Mouse (Mus musculus): ENCODE results near the gene Aven. TPM values are rescaled to one million over a fixed set of nuclear protein-coding genes. Genes with fewer than 3 reads are reported as not detected.

Gene Aven
- total and polyA plus RNA-seq, 2 experiments from 2014 or later: 3.5 to 8.9 TPM

DNA sequence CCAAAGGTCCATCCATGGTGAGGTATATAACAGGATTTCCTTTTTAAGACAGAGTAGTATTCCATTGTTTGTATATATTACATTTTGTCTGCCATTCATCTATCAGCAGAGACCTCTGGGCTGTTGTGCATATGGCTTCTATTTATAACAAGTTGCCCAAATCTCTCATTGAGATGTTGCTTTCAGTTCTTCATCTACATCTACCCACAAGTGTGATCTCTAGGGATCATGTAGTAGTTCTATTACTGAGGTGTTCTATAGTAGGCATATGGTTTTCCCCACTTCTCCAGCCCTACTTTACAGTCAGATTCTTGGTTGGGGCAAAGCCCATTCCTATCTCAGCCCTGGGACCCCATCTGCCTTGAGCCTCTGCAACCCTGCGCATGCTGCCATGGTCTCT lies 72.3 kb downstream of the Aven start:
- Histone ChIP-seq H3K27ac (ENCODE audit: low read depth, low read length) (no peak overlapping the region), H3K4me2 (ENCODE audit: low read depth, low read length, poor library complexity, severe bottlenecking) (no peak overlapping the region), H3K9ac (replicated peaks; ENCODE audit: low read length, poor library complexity, severe bottlenecking) (no peak overlapping the region), H3K36me3 (ENCODE audit: insufficient read depth, low read length) (no peaks in the 10 kb centered on the region), H3K9me3 (ENCODE audit: low read length) (no peaks in the 10 kb centered on the region), H3K4me1 (ENCODE audit: insufficient read depth, low read length) (no peaks in the 10 kb centered on the region), H3K4me3 (ENCODE audit: low read depth, low read length) (no peak overlapping the region), H3K27me3 (ENCODE audit: insufficient read depth, low read length) (no peaks in the 10 kb centered on the region)
- no peak for TF ChIP-seq CTCF (IDR thresholded peaks at IDR 0.05)
- DNase-seq (ENCODE audit: low spot score) (no peak), ATAC-seq (ENCODE audit: low FRiP score) (no peak)
- 100% methylated on average over 1 of the region's 1 CpGs for WGBS

DNA sequence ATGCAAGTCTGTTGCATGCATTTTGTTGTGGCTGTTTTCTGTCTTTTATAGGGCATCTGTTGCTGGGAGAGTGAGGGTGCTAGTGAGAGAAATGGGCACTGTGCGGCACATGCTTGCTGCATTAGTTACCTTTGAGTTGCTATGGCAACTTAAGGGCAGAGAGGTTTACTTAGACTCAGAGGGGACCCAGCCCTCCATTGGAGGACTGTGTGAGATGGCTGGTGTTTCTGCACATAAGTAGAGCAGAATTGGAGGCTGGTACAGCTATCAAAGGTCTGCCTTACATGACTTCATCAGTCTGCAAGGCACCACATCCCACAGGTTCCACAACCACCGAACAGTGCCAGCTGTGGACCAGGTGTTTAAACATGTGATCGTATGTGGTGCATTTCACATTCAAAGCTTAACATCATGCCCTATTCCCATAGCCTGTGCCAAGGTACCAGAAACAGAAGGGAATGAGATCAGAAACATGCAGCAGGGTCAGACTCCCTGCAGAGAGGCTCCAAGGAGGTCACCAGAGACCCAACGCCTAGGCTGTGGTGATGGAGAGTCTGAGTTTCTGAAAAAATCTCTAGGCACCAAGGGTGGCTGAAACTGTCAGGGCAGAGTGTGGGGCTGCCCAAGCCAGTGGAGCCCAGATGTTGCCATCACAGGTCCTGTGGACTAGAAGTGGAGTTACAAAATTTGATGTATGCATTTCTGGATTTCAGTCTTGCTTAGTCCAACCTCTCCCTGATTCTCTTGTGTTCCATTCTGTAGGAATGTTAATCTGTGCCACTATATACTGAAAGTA lies 73.7 kb downstream of the Aven start:
- Histone ChIP-seq H3K36me3 (ENCODE audit: insufficient read depth, low read length) (no peaks in the 10 kb centered on the region), H3K4me3 (ENCODE audit: low read depth, low read length) (no peak overlapping the region), H3K4me1 (ENCODE audit: insufficient read depth, low read length) (no peaks in the 10 kb centered on the region), H3K9ac (replicated peaks; ENCODE audit: low read length, poor library complexity, severe bottlenecking) (no peak overlapping the region), H3K27ac (ENCODE audit: low read depth, low read length) (no peak overlapping the region), H3K9me3 (ENCODE audit: low read length) (no peaks in the 10 kb centered on the region), H3K4me2 (ENCODE audit: low read depth, low read length, poor library complexity, severe bottlenecking) (no peak overlapping the region), H3K27me3 (ENCODE audit: insufficient read depth, low read length) (no peaks in the 10 kb centered on the region)
- TF ChIP-seq CTCF (IDR thresholded peaks at IDR 0.05): no peak
- 51% methylated on average over 4 of the region's 4 CpGs for WGBS
- DNase-seq (ENCODE audit: low spot score) (no peak), ATAC-seq (ENCODE audit: low FRiP score) (peak; percentile 62)

DNA sequence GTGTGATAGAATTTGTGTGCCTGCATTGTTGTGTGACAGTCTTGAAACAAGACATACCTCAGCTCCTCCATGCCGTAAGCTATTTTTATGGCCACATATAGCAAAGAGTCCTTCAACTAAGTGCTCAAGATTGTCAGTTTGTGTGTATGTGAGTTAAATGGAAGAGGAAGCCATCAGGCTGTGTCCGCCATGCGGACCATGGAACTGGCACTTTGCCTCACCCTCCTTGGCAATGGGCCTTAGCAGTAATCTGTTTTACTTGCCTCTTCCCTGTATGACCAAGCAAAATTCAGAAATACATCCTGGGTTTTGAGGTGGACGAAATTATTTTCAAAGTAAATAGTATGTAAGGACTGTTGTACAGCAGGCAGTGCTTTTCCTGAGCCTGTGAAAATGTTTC lies 75.0 kb downstream of the Aven start:
- H3K36me3 ChIP-seq (ENCODE audit: insufficient read depth, low read length): no peaks in the 10 kb centered on the region
- no peak overlapping the region for H3K27ac ChIP-seq (ENCODE audit: low read depth, low read length)
- no peaks in the 10 kb centered on the region for H3K27me3 ChIP-seq (ENCODE audit: insufficient read depth, low read length)
- ATAC-seq (ENCODE audit: low FRiP score): no peak
- no peak overlapping the region for H3K4me2 ChIP-seq (ENCODE audit: low read depth, low read length, poor library complexity, severe bottlenecking)
- H3K4me3 ChIP-seq (ENCODE audit: low read depth, low read length): no peak overlapping the region
- H3K9me3 ChIP-seq (ENCODE audit: low read length): no peaks in the 10 kb centered on the region
- H3K9ac ChIP-seq (replicated peaks; ENCODE audit: low read length, poor library complexity, severe bottlenecking): no peak overlapping the region
- 88% methylated on average over 4 of the region's 4 CpGs for WGBS
- H3K4me1 ChIP-seq (ENCODE audit: insufficient read depth, low read length): no peaks in the 10 kb centered on the region
- no peak for DNase-seq (ENCODE audit: low spot score)
- no peak for TF ChIP-seq CTCF (IDR thresholded peaks at IDR 0.05)

DNA sequence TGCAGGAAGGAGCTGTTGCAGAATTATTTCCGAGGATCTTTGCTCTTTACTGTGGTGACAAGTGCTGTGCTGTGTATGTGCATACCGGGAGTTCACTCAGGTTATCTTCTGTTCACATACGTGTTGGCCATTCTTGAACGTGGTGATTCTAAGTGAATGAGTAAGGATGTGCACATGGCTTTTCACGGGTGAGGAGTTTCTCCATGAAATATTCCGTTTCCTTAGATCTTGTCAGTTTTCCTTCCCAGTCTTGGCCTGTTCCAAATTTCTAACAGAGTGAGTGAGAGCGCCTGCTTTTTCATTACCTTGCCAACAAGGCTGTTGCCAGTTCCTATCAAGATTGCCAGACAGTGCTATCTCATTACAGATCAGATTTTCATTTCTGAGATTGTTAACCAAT lies 98.2 kb downstream of the Aven start:
- ATAC-seq (ENCODE audit: low FRiP score): peak; percentile 61; the same call in 1 of the 2 replicates
- Histone ChIP-seq H3K27me3 (ENCODE audit: insufficient read depth, low read length) (no peaks in the 10 kb centered on the region), H3K9ac (replicated peaks; ENCODE audit: low read length, poor library complexity, severe bottlenecking) (no peak overlapping the region), H3K9me3 (ENCODE audit: low read length) (no peaks in the 10 kb centered on the region), H3K4me2 (ENCODE audit: low read depth, low read length, poor library complexity, severe bottlenecking) (no peak overlapping the region), H3K4me3 (ENCODE audit: low read depth, low read length) (no peak overlapping the region), H3K27ac (ENCODE audit: low read depth, low read length) (no peak overlapping the region), H3K4me1 (ENCODE audit: insufficient read depth, low read length) (no peaks in the 10 kb centered on the region), H3K36me3 (ENCODE audit: insufficient read depth, low read length) (no peaks in the 10 kb centered on the region)
- DNase-seq (ENCODE audit: low spot score): peak; percentile 10
- WGBS: 74% methylated on average over 7 of the region's 7 CpGs
- no peak for TF ChIP-seq CTCF (IDR thresholded peaks at IDR 0.05)

DNA sequence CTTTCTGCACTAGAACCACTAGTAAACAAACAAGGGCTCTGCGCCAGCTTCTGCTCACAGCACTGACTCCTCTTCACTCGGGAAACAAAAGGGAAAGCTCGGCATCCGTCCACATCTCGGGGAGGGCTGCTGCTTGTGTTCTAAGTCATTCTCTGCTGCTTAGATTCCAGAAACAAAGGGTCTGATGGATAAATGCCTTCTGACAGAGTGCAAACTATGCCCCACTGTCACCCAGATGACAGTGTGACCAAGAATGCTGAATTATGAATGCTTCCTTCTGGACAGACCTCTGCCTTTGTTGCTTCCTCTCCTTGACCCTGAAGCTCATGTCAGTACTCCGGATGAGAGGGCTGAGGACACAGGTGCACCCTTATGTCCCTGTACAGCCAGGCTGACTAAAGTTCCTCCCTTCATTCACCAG lies 98.7 kb downstream of the Aven start:
- no peaks in the 10 kb centered on the region for H3K27me3 ChIP-seq (ENCODE audit: insufficient read depth, low read length)
- H3K4me2 ChIP-seq (ENCODE audit: low read depth, low read length, poor library complexity, severe bottlenecking): 0 out of 2 replicates have a peak overlapping the region, but pooled peaks have one; percentile 21
- no peaks in the 10 kb centered on the region for H3K4me1 ChIP-seq (ENCODE audit: insufficient read depth, low read length)
- H3K9me3 ChIP-seq (ENCODE audit: low read length): no peaks in the 10 kb centered on the region
- TF ChIP-seq CTCF (IDR thresholded peaks at IDR 0.05): no peak
- 27% methylated on average over 6 of the region's 6 CpGs for WGBS
- no peak overlapping the region for H3K4me3 ChIP-seq (ENCODE audit: low read depth, low read length)
- H3K9ac ChIP-seq (replicated peaks; ENCODE audit: low read length, poor library complexity, severe bottlenecking): no peak overlapping the region
- 0 out of 2 replicates have a peak overlapping the region, but pooled peaks have one; percentile 3 for H3K27ac ChIP-seq (ENCODE audit: low read depth, low read length)
- DNase-seq (ENCODE audit: low spot score) (peak; percentile 78), ATAC-seq (ENCODE audit: low FRiP score) (0 out of 2 replicates have a peak, but pooled peaks have one; percentile 42)
- no peaks in the 10 kb centered on the region for H3K36me3 ChIP-seq (ENCODE audit: insufficient read depth, low read length)

DNA sequence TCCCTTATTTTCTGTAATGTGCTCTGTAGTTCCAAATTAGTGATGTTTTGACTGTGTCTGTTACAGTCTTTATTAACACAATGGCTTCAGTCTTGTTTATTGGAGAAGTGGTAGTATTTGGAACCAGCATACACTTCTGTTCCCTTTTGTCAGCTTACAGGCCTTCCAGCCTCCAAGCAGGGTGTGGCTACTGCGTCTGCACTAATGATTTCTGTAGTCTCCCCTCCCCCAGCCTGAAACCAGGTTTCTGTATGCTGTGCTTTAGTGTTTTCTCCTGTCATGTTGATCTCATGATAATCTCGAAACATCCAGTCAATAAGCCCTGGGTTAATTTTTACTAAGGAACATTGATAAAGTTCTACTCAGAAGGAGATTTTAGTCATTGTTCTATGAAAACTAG lies 100.6 kb downstream of the Aven start:
- H3K4me3 ChIP-seq (ENCODE audit: low read depth, low read length): no peak overlapping the region
- no peak for TF ChIP-seq CTCF (IDR thresholded peaks at IDR 0.05)
- H3K9me3 ChIP-seq (ENCODE audit: low read length): no peaks in the 10 kb centered on the region
- no peak for DNase-seq (ENCODE audit: low spot score)
- H3K9ac ChIP-seq (replicated peaks; ENCODE audit: low read length, poor library complexity, severe bottlenecking): no peak overlapping the region
- H3K27ac ChIP-seq (ENCODE audit: low read depth, low read length): no peak overlapping the region
- no peaks in the 10 kb centered on the region for H3K4me1 ChIP-seq (ENCODE audit: insufficient read depth, low read length)
- ATAC-seq (ENCODE audit: low FRiP score): no peak
- no peaks in the 10 kb centered on the region for H3K36me3 ChIP-seq (ENCODE audit: insufficient read depth, low read length)
- no peaks in the 10 kb centered on the region for H3K27me3 ChIP-seq (ENCODE audit: insufficient read depth, low read length)
- no peak overlapping the region for H3K4me2 ChIP-seq (ENCODE audit: low read depth, low read length, poor library complexity, severe bottlenecking)
- 80% methylated on average over 2 of the region's 2 CpGs for WGBS

All from midbrain, postnatal 0 days (tissue).